Mouse (Mus musculus) C2C12 (cell line): Measurements from ENCODE around the gene Cftr.

Source experiments
- CTCF ChIP-seq: IDR thresholded peaks from one replicate; pipeline ENCODE4 v1.5.1; 2011; ENCODE audit not compliant: control insufficient read depth, insufficient read depth, insufficient read length
- USF1 ChIP-seq: IDR thresholded peaks from one replicate; pipeline ENCODE4 v1.6.1; 2011; ENCODE audit warnings: low read depth, mild to moderate bottlenecking, control low read depth, moderate library complexity

DNA sequence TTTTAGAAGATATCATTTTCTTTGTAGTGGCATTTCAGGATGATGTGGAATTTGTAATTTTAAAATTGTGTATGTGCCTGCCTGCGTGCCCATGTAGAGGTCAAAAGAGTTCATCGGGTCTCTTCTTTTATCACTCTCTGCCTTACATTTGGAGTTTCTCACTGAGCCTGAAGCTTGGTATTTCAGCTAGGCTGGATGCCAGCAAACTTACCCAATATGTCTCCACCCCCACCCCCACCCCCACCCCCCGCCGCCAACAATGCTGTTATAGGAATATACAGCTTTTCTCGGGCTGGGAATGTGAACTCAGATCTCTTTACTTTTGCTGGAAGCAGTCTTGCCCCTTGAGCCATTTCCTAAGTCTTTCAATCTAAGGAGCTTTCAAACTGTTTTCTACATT is 191.7 kb downstream of the Cftr start:
- TF ChIP-seq CTCF (no peak), USF1 (no peak)
